Mouse (Mus musculus) ZHBTc4 (cell line): Measurements from ENCODE around the gene Mras.

ENCODE experiments used
- DNase-seq: peaks from one replicate; pipeline ENCODE4 v3.0.0-alpha.2; 2011; ENCODE audit warnings: low read depth, low spot score

Mras gene

GRCm38 (mm10) chr9:99416809-99417208 is 20.4 kb downstream of the Mras start:
- DNase-seq, result peak; percentile 70

- no peak for DNase-seq
Measured at GRCm38 (mm10) chr9:99411785-99412184, 25.4 kb downstream of the Mras start.

- DNase-seq, result no peak
Measured at GRCm38 (mm10) chr9:99411093-99411492, 26.1 kb downstream of the Mras start.

- no peak for DNase-seq
Measured at GRCm38 (mm10) chr9:99409280-99409679, 27.9 kb downstream of the Mras start.

GRCm38 (mm10) chr9:99401288-99401974 is 35.8 kb downstream of the Mras start:
- no peak for DNase-seq

- DNase-seq, result no peak
Measured at GRCm38 (mm10) chr9:99400781-99401180, 36.4 kb downstream of the Mras start.

- DNase-seq, result no peak
Measured at GRCm38 (mm10) chr9:99397056-99397815, 39.9 kb downstream of the Mras start.

- no peak for DNase-seq
Measured at GRCm38 (mm10) chr9:99394366-99394765, 42.8 kb downstream of the Mras start.

GRCm38 (mm10) chr9:99393146-99393545 is 44.0 kb downstream of the Mras start:
- no peak for DNase-seq

GRCm38 (mm10) chr9:99391557-99391956 is 45.6 kb downstream of the Mras start:
- DNase-seq, result no peak

GRCm38 (mm10) chr9:99390716-99391115 is 46.5 kb downstream of the Mras start:
- no peak for DNase-seq

GRCm38 (mm10) chr9:99390201-99390600 is 47.0 kb downstream of the Mras start:
- DNase-seq, result no peak

- peak; percentile 38 for DNase-seq
Measured at GRCm38 (mm10) chr9:99389506-99389905, 47.7 kb downstream of the Mras start.

GRCm38 (mm10) chr9:99388856-99389255 is 48.3 kb downstream of the Mras start:
- DNase-seq, result no peak

- DNase-seq, result no peak
Measured at GRCm38 (mm10) chr9:99388078-99388477, 49.1 kb downstream of the Mras start.

- DNase-seq, result no peak
Measured at GRCm38 (mm10) chr9:99382556-99382955, 54.6 kb downstream of the Mras start.

- no peak for DNase-seq
Measured at GRCm38 (mm10) chr9:99379194-99379593, 58.0 kb downstream of the Mras start.

- peak; percentile 72 for DNase-seq
Measured at GRCm38 (mm10) chr9:99376591-99377418, 60.4 kb downstream of the Mras start.

- DNase-seq, result peak; percentile 68
Measured at GRCm38 (mm10) chr9:99368431-99368830, 68.8 kb downstream of the Mras start.

GRCm38 (mm10) chr9:99365906-99366305 is 71.3 kb downstream of the Mras start:
- no peak for DNase-seq

- DNase-seq, result peak; percentile 60
Measured at GRCm38 (mm10) chr9:99363076-99363475, 74.1 kb downstream of the Mras start.

- no peak for DNase-seq
Measured at GRCm38 (mm10) chr9:99361946-99362345, 75.2 kb downstream of the Mras start.
